Mouse (Mus musculus): ENCODE measurements around the gene Lyrm7.

DNA sequence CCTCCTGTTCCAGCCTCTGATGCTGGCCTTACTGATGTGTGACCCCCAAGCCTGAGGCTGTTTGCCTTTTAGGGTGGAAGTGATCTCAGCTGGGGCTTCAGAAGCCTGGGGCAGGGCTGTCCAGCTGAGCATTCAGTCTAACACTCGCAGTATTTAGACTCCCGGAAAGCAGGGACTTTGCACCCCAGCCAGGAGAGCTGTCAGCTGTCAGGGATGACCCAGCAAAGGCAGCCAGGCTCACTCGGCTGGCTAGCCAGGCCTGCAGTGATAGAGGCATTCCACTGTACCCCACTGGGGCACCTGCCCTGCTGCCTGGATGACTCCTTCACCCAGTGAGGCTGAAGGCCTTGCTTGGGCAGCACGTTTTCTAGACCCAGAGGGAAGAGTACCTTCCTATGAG lies 45.2 kb upstream of the Lyrm7 start:
- no peak for TF ChIP-seq CTCF (IDR thresholded peaks at IDR 0.05; ENCODE audit: extremely low read depth, insufficient read length, insufficient replicate concordance, low read depth, low read length)
- no peak for TF ChIP-seq POLR2A (IDR thresholded peaks at IDR 0.05; ENCODE audit: low read depth, low read length)
